ENCODE assay signal across 10 mouse cellular contexts in genomic region chr2:152142571-152142970, GRCm38 (mm10). TPM values are rescaled to one million over a fixed set of nuclear protein-coding genes. Genes with fewer than 3 reads are reported as not detected.
DNase-seq lines count a peak whose midpoint lies in the region; ATAC-seq and TF ChIP-seq lines count a peak whose summit lies in the region.
"Had no signal": no experiment of that assay in that cellular context is flagged by ENCODE, and none has a peak within 500 bp of the region (broad histone marks: within the 10 kb centered on the region; RNA-seq: fewer than 3 reads in every experiment).

No protein-coding gene starts in this region.

- intact Hi-C loops in left cerebral cortex, postnatal 36 days (cut with DNase I): no loop called here

- H3K27me3 ChIP-seq in forebrain, embryonic 11.5 days (ENCODE audit: control insufficient read depth, insufficient read depth, low read length): peaks cover 36% of the 10 kb centered on the region
- H3K27me3 ChIP-seq in forebrain, postnatal 0 days (ENCODE audit: insufficient read depth, low read length): peaks cover 15% of the 10 kb centered on the region; the same call in 1 of the 2 replicates
- peaks cover 92% of the 10 kb centered on the region for H3K27me3 ChIP-seq in megakaryocyte, embryonic 14.5 days (replicated peaks)
- peaks cover 22% of the 10 kb centered on the region for H3K27me3 ChIP-seq in limb, embryonic 11.5 days (ENCODE audit: control insufficient read depth, insufficient read depth, low read length)
- H3K27me3 ChIP-seq in stomach, embryonic 14.5 days (ENCODE audit: control insufficient read depth, insufficient read depth, low read length): no peaks in the 10 kb centered on the region; the same call in 1 of the 2 replicates

- peak overlapping the region; percentile 88; the same call in 1 of the 2 replicates for H3K4me2 ChIP-seq in forebrain, embryonic 11.5 days (ENCODE audit: low read depth, low read length, severe bottlenecking)
- H3K4me2 ChIP-seq in forebrain, postnatal 0 days (ENCODE audit: low read depth): no peak overlapping the region
- peak overlapping the region; percentile 89 for H3K4me2 ChIP-seq in limb, embryonic 11.5 days (ENCODE audit: low read depth, severe bottlenecking)
- H3K4me2 ChIP-seq in stomach, embryonic 14.5 days (replicated peaks; ENCODE audit: low read depth, low read length): peak overlapping the region; percentile 88

- no peak for ATAC-seq in forebrain, embryonic 11.5 days (replicated peaks; ENCODE audit: low FRiP score)
- ATAC-seq in forebrain, postnatal 0 days: no peak
- no peak for ATAC-seq in megakaryocyte, adult 5-6 weeks (ENCODE audit: poor library complexity, severe bottlenecking)
- ATAC-seq in limb, embryonic 11.5 days (ENCODE audit: insufficient number of reproducible peaks, low FRiP score, low TSS enrichment, low read depth): no peak
- ATAC-seq in stomach, embryonic 14.5 days (ENCODE audit: insufficient number of reproducible peaks, insufficient read depth, low FRiP score, low read depth): no peak

- no peak for DNase-seq in forebrain, embryonic 11.5 days (ENCODE audit: low spot score)
- DNase-seq in forebrain, postnatal 0 days: no peak
- DNase-seq in limb, embryonic 11.5 days (ENCODE audit: low spot score): no peak
- no peak for DNase-seq in ovary, postnatal 14 days (ENCODE audit: low spot score)
- DNase-seq in left cerebral cortex, postnatal 36 days (ENCODE audit: low spot score in 2 of 2): no peak
- DNase-seq: cerebellum, adult 9-10 months had no signal

- no peaks in the 10 kb centered on the region for H3K9me3 ChIP-seq in forebrain, embryonic 11.5 days (ENCODE audit: control insufficient read depth, low read length)
- no peaks in the 10 kb centered on the region for H3K9me3 ChIP-seq in forebrain, postnatal 0 days (ENCODE audit: low read length)
- no peaks in the 10 kb centered on the region for H3K9me3 ChIP-seq in megakaryocyte, embryonic 14.5 days
- no peaks in the 10 kb centered on the region for H3K9me3 ChIP-seq in limb, embryonic 11.5 days (ENCODE audit: control insufficient read depth, low read length)
- H3K9me3 ChIP-seq in stomach, embryonic 14.5 days (ENCODE audit: control insufficient read depth, low read depth, low read length): no peaks in the 10 kb centered on the region

- TF ChIP-seq CTCF in forebrain, postnatal 0 days (IDR thresholded peaks at IDR 0.05; ENCODE audit: low read depth): no peak

- H3K4me1 ChIP-seq in forebrain, embryonic 11.5 days (replicated peaks; ENCODE audit: control insufficient read depth, insufficient read depth, low read length): peaks cover 15% of the 10 kb centered on the region
- H3K4me1 ChIP-seq in forebrain, postnatal 0 days (ENCODE audit: insufficient read depth): 0 out of 2 replicates have a peak, but pooled peaks cover 3% of the 10 kb centered on the region
- H3K4me1 ChIP-seq in megakaryocyte, embryonic 14.5 days: peaks cover 33% of the 10 kb centered on the region
- H3K4me1 ChIP-seq in limb, embryonic 11.5 days (ENCODE audit: control insufficient read depth, insufficient read depth, low read length): peaks cover 19% of the 10 kb centered on the region
- H3K4me1 ChIP-seq in stomach, embryonic 14.5 days (ENCODE audit: control insufficient read depth, insufficient read depth, low read length): peaks cover 20% of the 10 kb centered on the region

- 0 out of 2 replicates have a peak overlapping the region, but pooled peaks have one; percentile 41 for H3K4me3 ChIP-seq in forebrain, embryonic 11.5 days (ENCODE audit: low read depth, low read length)
- H3K4me3 ChIP-seq in forebrain, postnatal 0 days (ENCODE audit: low read depth, low read length): no peak overlapping the region
- peak overlapping the region; percentile 77 for H3K4me3 ChIP-seq in megakaryocyte, embryonic 14.5 days (replicated peaks)
- peak overlapping the region; percentile 48 for H3K4me3 ChIP-seq in limb, embryonic 11.5 days (ENCODE audit: low read depth, low read length)
- H3K4me3 ChIP-seq in stomach, embryonic 14.5 days (ENCODE audit: low read depth, low read length): peak overlapping the region; percentile 32

- H3K9ac ChIP-seq in forebrain, embryonic 11.5 days (ENCODE audit: low read length): no peak overlapping the region
- no peak overlapping the region for H3K9ac ChIP-seq in forebrain, postnatal 0 days
- no peak overlapping the region for H3K9ac ChIP-seq in limb, embryonic 11.5 days (ENCODE audit: low read length)
- H3K9ac ChIP-seq in stomach, embryonic 14.5 days (replicated peaks; ENCODE audit: low read depth, low read length): no peak overlapping the region

- 3% methylated on average over 11 of the region's 11 CpGs for WGBS in forebrain, embryonic 11.5 days
- 8% methylated on average over 11 of the region's 11 CpGs for WGBS in forebrain, postnatal 0 days
- 4% methylated on average over 11 of the region's 11 CpGs for WGBS in limb, embryonic 11.5 days
- 9% methylated on average over 11 of the region's 11 CpGs for WGBS in stomach, embryonic 14.5 days

- no peak overlapping the region for H3K27ac ChIP-seq in forebrain, embryonic 11.5 days (ENCODE audit: low read depth, low read length)
- H3K27ac ChIP-seq in forebrain, postnatal 0 days (ENCODE audit: low read depth, low read length): no peak overlapping the region
- peak overlapping the region; percentile 31; the same call in 1 of the 2 replicates for H3K27ac ChIP-seq in limb, embryonic 11.5 days (replicated peaks; ENCODE audit: low read depth, low read length)
- H3K27ac ChIP-seq in stomach, embryonic 14.5 days (ENCODE audit: low read length): no peak overlapping the region
- H3K27ac ChIP-seq: left cerebral cortex, adult 2 months had no signal

- H3K36me3 ChIP-seq in forebrain, embryonic 11.5 days (ENCODE audit: control insufficient read depth, insufficient read depth, low read length): no peaks in the 10 kb centered on the region
- no peaks in the 10 kb centered on the region for H3K36me3 ChIP-seq in forebrain, postnatal 0 days (ENCODE audit: insufficient read depth)
- no peaks in the 10 kb centered on the region for H3K36me3 ChIP-seq in megakaryocyte, embryonic 14.5 days (replicated peaks; ENCODE audit: low read length)
- H3K36me3 ChIP-seq in limb, embryonic 11.5 days (ENCODE audit: control insufficient read depth, insufficient read depth, low read length): no peaks in the 10 kb centered on the region
- H3K36me3 ChIP-seq in stomach, embryonic 14.5 days (ENCODE audit: control insufficient read depth, insufficient read depth, low read length): no peaks in the 10 kb centered on the region

RNA-seq across cellular contexts. Expression of gene Tcf15, which starts 0.8 kb away (rescaled TPM):
- polyA plus RNA-seq in forebrain, embryonic 11.5 days (2014; fragmentation: Nextera tagmentation; extraction: Ambion mirVana): 3.4 and 3.5 TPM in 2 replicates
- total RNA-seq in forebrain, postnatal 0 days (2014; rRNA removed): 1.6 TPM in 1 of 2 replicates, not detected in the other
- polyA plus RNA-seq in forebrain, postnatal 0 days (2015; fragmentation: Nextera tagmentation; extraction: Ambion mirVana): 0.69 and 1.1 TPM in 2 replicates
- 1.2 TPM in 1 of 2 replicates, not detected in the other for polyA plus RNA-seq in megakaryocyte, embryonic 14.5 days (2012; ENCODE audit: insufficient read depth, low replicate concordance)
- total RNA-seq in megakaryocyte, adult 5-6 weeks (2015): not detected in 2 replicates
- not detected in 2 replicates for total RNA-seq in megakaryocyte, adult 5-6 weeks (2017)
- polyA plus RNA-seq in limb, embryonic 11.5 days (2014; fragmentation: Nextera tagmentation; extraction: Ambion mirVana): 20.2 and 25.2 TPM in 2 replicates
- polyA plus RNA-seq in stomach, embryonic 14.5 days (2014; fragmentation: Nextera tagmentation; extraction: Ambion mirVana): 12.9 and 14.1 TPM in 2 replicates
- 1 to 10 TPM in 1 of 2 experiments, under 1 TPM in 1; 0.89 to 1.4 TPM for total RNA-seq in left cerebral cortex, postnatal 36 days (2021)

RNA-seq across cellular contexts. Expression of gene Srxn1, which starts 37.3 kb away (rescaled TPM):
- polyA plus RNA-seq in forebrain, embryonic 11.5 days (2014; fragmentation: Nextera tagmentation; extraction: Ambion mirVana): 14.3 and 15.0 TPM in 2 replicates
- 18.4 and 27.3 TPM in 2 replicates for total RNA-seq in forebrain, postnatal 0 days (2014; rRNA removed)
- polyA plus RNA-seq in forebrain, postnatal 0 days (2015; fragmentation: Nextera tagmentation; extraction: Ambion mirVana): 11.9 and 16.4 TPM in 2 replicates
- 30.6 and 45.4 TPM in 2 replicates for polyA plus RNA-seq in megakaryocyte, embryonic 14.5 days (2012; ENCODE audit: insufficient read depth, low replicate concordance)
- total RNA-seq in megakaryocyte, adult 5-6 weeks (2015): 0.96 and 1.9 TPM in 2 replicates
- 2.0 and 2.5 TPM in 2 replicates for total RNA-seq in megakaryocyte, adult 5-6 weeks (2017)
- polyA plus RNA-seq in limb, embryonic 11.5 days (2014; fragmentation: Nextera tagmentation; extraction: Ambion mirVana): 8.2 and 8.9 TPM in 2 replicates
- polyA plus RNA-seq in stomach, embryonic 14.5 days (2014; fragmentation: Nextera tagmentation; extraction: Ambion mirVana): 7.6 and 11.4 TPM in 2 replicates
- 10 to 100 TPM; 91.1 to 94.2 TPM for total RNA-seq in left cerebral cortex, postnatal 36 days (2021)
